ENCODE assay signal across 8 mouse cellular contexts in genomic region chr15:103313495-103314095, GRCm38 (mm10). TPM values are rescaled to one million over a fixed set of nuclear protein-coding genes. Genes with fewer than 3 reads are reported as not detected.
DNase-seq lines count a peak whose midpoint lies in the region; ATAC-seq lines count a peak whose summit lies in the region.

No protein-coding gene starts in this region.

- WGBS in embryonic facial prominence, embryonic 12.5 days, result 20% methylated on average over 18 of the region's 18 CpGs
- 15% methylated on average over 18 of the region's 18 CpGs for WGBS in midbrain, embryonic 12.5 days

- H3K9ac ChIP-seq in embryonic facial prominence, embryonic 12.5 days, result no peak overlapping the region
- H3K9ac ChIP-seq in midbrain, embryonic 12.5 days (replicated peaks), result peak overlapping the region; percentile 50; the same call in 1 of the 2 replicates

- intact Hi-C loops in left cerebral cortex, postnatal 4 days (cut with DNase I), result no loop called here

- H3K36me3 ChIP-seq in embryonic facial prominence, embryonic 12.5 days, result peaks cover 30% of the 10 kb centered on the region
- peaks cover 34% of the 10 kb centered on the region for H3K36me3 ChIP-seq in midbrain, embryonic 12.5 days

- peaks cover 20% of the 10 kb centered on the region for H3K4me1 ChIP-seq in embryonic facial prominence, embryonic 12.5 days
- H3K4me1 ChIP-seq in midbrain, embryonic 12.5 days, result peaks cover 25% of the 10 kb centered on the region

- no peaks in the 10 kb centered on the region for H3K9me3 ChIP-seq in embryonic facial prominence, embryonic 12.5 days
- no peaks in the 10 kb centered on the region for H3K9me3 ChIP-seq in midbrain, embryonic 12.5 days

- peaks cover 8% of the 10 kb centered on the region; the same call in 1 of the 2 replicates for H3K27me3 ChIP-seq in embryonic facial prominence, embryonic 12.5 days
- peaks cover 17% of the 10 kb centered on the region for H3K27me3 ChIP-seq in midbrain, embryonic 12.5 days

- peak overlapping the region; percentile 44 for H3K4me2 ChIP-seq in embryonic facial prominence, embryonic 12.5 days (replicated peaks)
- H3K4me2 ChIP-seq in midbrain, embryonic 12.5 days (replicated peaks), result peak overlapping the region; percentile 54

- DNase-seq in gastrocnemius, adult 18-20 months (ENCODE audit: low spot score), result peak; percentile 67
- no peak for DNase-seq in gastrocnemius, adult 8-10 months (ENCODE audit: low spot score in 2 of 2)
- peak; percentile 86 for DNase-seq in R1 (ENCODE audit: low read depth, low spot score)
- peak; percentile 67 for DNase-seq in heart, postnatal 4 days
- peak; percentile 56 for DNase-seq in left cerebral cortex, postnatal 4 days
- DNase-seq in thymus, postnatal 14 days, result peak; percentile 63

- no peak for ATAC-seq in embryonic facial prominence, embryonic 12.5 days (ENCODE audit: insufficient number of reproducible peaks, insufficient read depth, low FRiP score, low TSS enrichment)
- no peak for ATAC-seq in midbrain, embryonic 12.5 days (ENCODE audit: low FRiP score, low read depth)

- 0 out of 2 replicates have a peak overlapping the region, but pooled peaks have one; percentile 11 for H3K27ac ChIP-seq in embryonic facial prominence, embryonic 12.5 days
- H3K27ac ChIP-seq in midbrain, embryonic 12.5 days (replicated peaks), result no peak overlapping the region; the same call in 1 of the 2 replicates

- no peak overlapping the region for H3K4me3 ChIP-seq in embryonic facial prominence, embryonic 12.5 days
- peak overlapping the region; percentile 24; the same call in 1 of the 2 replicates for H3K4me3 ChIP-seq in midbrain, embryonic 12.5 days

RNA-seq across cellular contexts. Expression of gene Gpr84, which starts 3.2 kb away (rescaled TPM):
- total RNA-seq in gastrocnemius, adult 18-20 months (2021), result not detected
- not detected for total RNA-seq in gastrocnemius, adult 8-10 months (2022)
- 0.47 and 0.67 TPM in 2 replicates for polyA plus RNA-seq in embryonic facial prominence, embryonic 12.5 days (2016; fragmentation: Nextera tagmentation; extraction: Ambion mirVana)
- not detected for total RNA-seq in heart, postnatal 4 days (2021)
- under 1 TPM; 0.44 to 0.46 TPM for total RNA-seq in left cerebral cortex, postnatal 4 days (2021)
- 0.10 and 0.20 TPM in 2 replicates for polyA plus RNA-seq in midbrain, embryonic 12.5 days (2016; fragmentation: Nextera tagmentation; extraction: Ambion mirVana)

RNA-seq across cellular contexts. Expression of gene Zfp385a, which starts 26.3 kb away (rescaled TPM):
- 10 to 100 TPM in 1 of 2 experiments, 1 to 10 TPM in 1; 7.9 to 32.1 TPM for total RNA-seq in gastrocnemius, adult 18-20 months (2021)
- 1 to 10 TPM; 5.7 to 6.4 (median 5.9) TPM for total RNA-seq in gastrocnemius, adult 8-10 months (2022)
- 12.6 and 14.5 TPM in 2 replicates for polyA plus RNA-seq in embryonic facial prominence, embryonic 12.5 days (2016; fragmentation: Nextera tagmentation; extraction: Ambion mirVana)
- total RNA-seq in heart, postnatal 4 days (2021), result 10 to 100 TPM; 21.9 to 22.0 TPM
- total RNA-seq in left cerebral cortex, postnatal 4 days (2021), result 10 to 100 TPM; 47.8 to 52.7 TPM
- polyA plus RNA-seq in midbrain, embryonic 12.5 days (2016; fragmentation: Nextera tagmentation; extraction: Ambion mirVana), result 19.6 and 20.8 TPM in 2 replicates

RNA-seq across cellular contexts. Expression of gene Copz1, which starts 41.1 kb away (rescaled TPM):
- 10 to 100 TPM; 35.8 to 37.3 TPM for total RNA-seq in gastrocnemius, adult 18-20 months (2021)
- 10 to 100 TPM; 34.7 to 39.4 (median 35.6) TPM for total RNA-seq in gastrocnemius, adult 8-10 months (2022)
- 257 and 268 TPM in 2 replicates for polyA plus RNA-seq in embryonic facial prominence, embryonic 12.5 days (2016; fragmentation: Nextera tagmentation; extraction: Ambion mirVana)
- 10 to 100 TPM; 88.7 to 91.2 TPM for total RNA-seq in heart, postnatal 4 days (2021)
- 100 to 1,000 TPM; 105 to 107 TPM for total RNA-seq in left cerebral cortex, postnatal 4 days (2021)
- polyA plus RNA-seq in midbrain, embryonic 12.5 days (2016; fragmentation: Nextera tagmentation; extraction: Ambion mirVana), result 232 and 235 TPM in 2 replicates

RNA-seq across cellular contexts. Expression of gene Itga5, which starts 53.0 kb away (rescaled TPM):
- 1 to 10 TPM; 6.5 to 9.1 TPM for total RNA-seq in gastrocnemius, adult 18-20 months (2021)
- 1 to 10 TPM; 4.0 to 4.9 (median 4.5) TPM for total RNA-seq in gastrocnemius, adult 8-10 months (2022)
- polyA plus RNA-seq in embryonic facial prominence, embryonic 12.5 days (2016; fragmentation: Nextera tagmentation; extraction: Ambion mirVana), result 49.4 and 50.9 TPM in 2 replicates
- 100 to 1,000 TPM; 120 to 121 TPM for total RNA-seq in heart, postnatal 4 days (2021)
- 1 to 10 TPM; 7.4 to 7.6 TPM for total RNA-seq in left cerebral cortex, postnatal 4 days (2021)
- polyA plus RNA-seq in midbrain, embryonic 12.5 days (2016; fragmentation: Nextera tagmentation; extraction: Ambion mirVana), result 19.0 and 21.2 TPM in 2 replicates

RNA-seq across cellular contexts. Expression of gene Nfe2, which starts 55.4 kb away (rescaled TPM):
- not detected for total RNA-seq in gastrocnemius, adult 18-20 months (2021)
- total RNA-seq in gastrocnemius, adult 8-10 months (2022), result not detected
- polyA plus RNA-seq in embryonic facial prominence, embryonic 12.5 days (2016; fragmentation: Nextera tagmentation; extraction: Ambion mirVana), result 4.9 and 5.2 TPM in 2 replicates
- total RNA-seq in heart, postnatal 4 days (2021), result 1 to 10 TPM; 1.0 to 1.1 TPM
- not detected for total RNA-seq in left cerebral cortex, postnatal 4 days (2021)
- 3.4 and 3.8 TPM in 2 replicates for polyA plus RNA-seq in midbrain, embryonic 12.5 days (2016; fragmentation: Nextera tagmentation; extraction: Ambion mirVana)

Comparison
In these comparisons a context has a peak if more than half of its experiments do, and no peak if none do; other contexts are left out.
1. DNase-seq: peak in gastrocnemius, adult 18-20 months (single experiment), R1 (single experiment), heart, postnatal 4 days (single experiment), left cerebral cortex, postnatal 4 days (single experiment) and thymus, postnatal 14 days (single experiment); none in gastrocnemius, adult 8-10 months (0 of 2).